11 mouse cellular contexts compared by ENCODE assay signal in the genomic region with DNA sequence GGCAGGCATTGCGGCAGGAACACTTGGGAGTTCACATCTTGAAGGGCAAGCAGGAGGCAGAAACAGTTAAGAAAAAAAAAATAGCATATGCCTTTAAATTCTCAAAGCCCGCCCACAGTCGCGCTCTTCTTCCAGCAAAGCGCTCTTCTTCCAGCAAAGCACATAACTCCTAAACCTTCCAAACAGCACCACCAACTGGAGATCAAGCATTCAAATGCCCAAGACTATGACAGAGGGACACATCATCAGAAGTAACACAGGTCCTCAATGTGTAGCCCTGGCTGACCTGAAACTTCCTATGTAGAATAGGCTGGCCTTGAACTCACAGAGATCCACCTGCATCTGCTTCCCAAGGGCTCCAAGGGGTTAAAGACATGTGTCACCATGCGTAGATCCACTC.
DNase-seq lines count a peak whose midpoint lies in the region; ATAC-seq lines count a peak whose summit lies in the region.
"Had no signal": no experiment of that assay in that cellular context is flagged by ENCODE, and none has a peak within 500 bp of the region (broad histone marks: within the 10 kb centered on the region; RNA-seq: fewer than 3 reads in every experiment).

No protein-coding gene starts in this region.

- WGBS in kidney, embryonic 16.5 days, result 75% methylated on average over 6 of the region's 6 CpGs
- 86% methylated on average over 6 of the region's 6 CpGs for WGBS in forebrain, embryonic 13.5 days

- ATAC-seq in kidney, embryonic 16.5 days (ENCODE audit: low FRiP score, low TSS enrichment), result no peak
- ATAC-seq in forebrain, embryonic 13.5 days, result no peak
- ATAC-seq: midbrain, embryonic 13.5 days had no signal

- H3K9me3 ChIP-seq in kidney, embryonic 16.5 days (ENCODE audit: low read length), result no peaks in the 10 kb centered on the region
- no peaks in the 10 kb centered on the region for H3K9me3 ChIP-seq in forebrain, embryonic 13.5 days (replicated peaks)
- H3K9me3 ChIP-seq: forebrain, embryonic 12.5 days; midbrain, embryonic 13.5 days had no signal

- no peak overlapping the region for H3K9ac ChIP-seq in kidney, embryonic 16.5 days (replicated peaks; ENCODE audit: low read length)
- H3K9ac ChIP-seq in forebrain, embryonic 13.5 days, result no peak overlapping the region
- H3K9ac ChIP-seq: forebrain, embryonic 12.5 days; midbrain, embryonic 13.5 days had no signal

- no peak overlapping the region for H3K4me3 ChIP-seq in kidney, embryonic 16.5 days (ENCODE audit: low read length)
- no peak overlapping the region for H3K4me3 ChIP-seq in forebrain, embryonic 13.5 days
- H3K4me3 ChIP-seq: forebrain, embryonic 12.5 days; midbrain, embryonic 13.5 days had no signal

- no peaks in the 10 kb centered on the region for H3K36me3 ChIP-seq in kidney, embryonic 16.5 days (ENCODE audit: insufficient read depth, low read length)
- no peaks in the 10 kb centered on the region for H3K36me3 ChIP-seq in forebrain, embryonic 13.5 days (ENCODE audit: poor library complexity, severe bottlenecking)
- H3K36me3 ChIP-seq: forebrain, embryonic 12.5 days; midbrain, embryonic 13.5 days had no signal

- H3K4me1 ChIP-seq in kidney, embryonic 16.5 days (ENCODE audit: insufficient read depth, low read length), result no peaks in the 10 kb centered on the region
- H3K4me1 ChIP-seq in forebrain, embryonic 13.5 days, result no peaks in the 10 kb centered on the region
- H3K4me1 ChIP-seq: forebrain, embryonic 12.5 days; midbrain, embryonic 13.5 days had no signal

- H3K27me3 ChIP-seq in kidney, embryonic 16.5 days (ENCODE audit: insufficient read depth, low read length), result no peaks in the 10 kb centered on the region
- H3K27me3 ChIP-seq in forebrain, embryonic 13.5 days, result no peaks in the 10 kb centered on the region
- H3K27me3 ChIP-seq: forebrain, embryonic 12.5 days; midbrain, embryonic 13.5 days had no signal

- no peak overlapping the region for H3K27ac ChIP-seq in kidney, embryonic 16.5 days (ENCODE audit: low read length)
- no peak overlapping the region for H3K27ac ChIP-seq in forebrain, embryonic 13.5 days
- H3K27ac ChIP-seq: forebrain, embryonic 12.5 days; midbrain, embryonic 13.5 days had no signal

- H3K4me2 ChIP-seq in kidney, embryonic 16.5 days (replicated peaks; ENCODE audit: low read depth, low read length), result no peak overlapping the region
- no peak overlapping the region for H3K4me2 ChIP-seq in forebrain, embryonic 13.5 days
- H3K4me2 ChIP-seq: forebrain, embryonic 12.5 days; midbrain, embryonic 13.5 days had no signal

- peak; percentile 15 for DNase-seq in adrenal gland, postnatal 14 days
- no peak for DNase-seq in adrenal gland, adult 8-10 months
- DNase-seq in kidney, adult 8-10 months, result peak; percentile 9 to 11
- peak; percentile 4 for DNase-seq in 416B (ENCODE audit: low read depth)
- peak; percentile 11 for DNase-seq in kidney, postnatal 10 days
- no peak for DNase-seq in adipocyte (ENCODE audit: low spot score)
- DNase-seq: B cell, adult 2 months had no signal

Comparison
In these comparisons a context has a peak if more than half of its experiments do, and no peak if none do; other contexts are left out.
1. DNase-seq: peak in adrenal gland, postnatal 14 days (single experiment), kidney, adult 8-10 months (2 of 2), 416B (single experiment) and kidney, postnatal 10 days (single experiment); none in adrenal gland, adult 8-10 months (single experiment) and adipocyte (single experiment).